Mouse (Mus musculus) CH12.LX (cell line): ENCODE data around the gene Fam19a1.

Source experiments
- CTCF ChIP-seq, 2 experiments: IDR thresholded peaks in 1 of 2; conservative IDR thresholded peaks in 1 of 2; 2 replicates each; pipeline ENCODE4 v1.5.1; 2011 to 2012; ENCODE audit warnings: low read depth in 2 of 2, low read length in 2 of 2, improper control_type of control experiment in 1 of 2, inconsistent platforms in 1 of 2, mild to moderate bottlenecking in 1 of 2, moderate library complexity in 1 of 2
- MAX ChIP-seq: IDR thresholded peaks from 2 replicates; pipeline ENCODE4 v1.6.1; 2011; ENCODE audit warnings: low read length, improper control_type of control experiment
- POLR2A ChIP-seq: IDR thresholded peaks from 2 replicates; pipeline ENCODE4 v1.6.1; 2011; ENCODE audit warnings: low read depth, mild to moderate bottlenecking, improper control_type of control experiment, low read length
- UBTF ChIP-seq: IDR thresholded peaks from 2 replicates; pipeline ENCODE4 v1.6.1; 2012; ENCODE audit warnings: low read depth, mild to moderate bottlenecking, inconsistent platforms, low read length, improper control_type of control experiment, moderate library complexity
- ZC3H11A ChIP-seq: IDR thresholded peaks from 2 replicates; pipeline ENCODE4 v1.6.1; 2012; ENCODE audit warnings: low read depth, mild to moderate bottlenecking, inconsistent platforms, low read length, improper control_type of control experiment

DNA sequence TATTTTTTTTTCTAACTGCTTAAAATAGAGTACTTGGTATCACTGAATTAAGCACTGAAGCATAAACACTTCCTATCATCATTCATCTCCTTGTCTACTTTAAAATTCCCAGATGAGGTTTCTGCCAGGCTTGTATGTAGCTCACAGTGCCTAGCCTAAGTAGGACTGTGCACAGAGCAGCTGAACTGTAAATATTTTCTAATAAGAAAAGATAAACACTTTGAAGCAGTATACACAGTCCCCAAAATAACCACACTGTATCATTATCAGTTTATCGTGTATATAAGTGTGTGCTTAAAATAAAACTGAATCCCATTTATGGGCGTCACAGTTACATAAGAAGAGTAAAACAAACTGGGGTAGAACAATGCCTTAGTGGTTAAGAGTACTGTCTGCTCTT lies 522.7 kb downstream of the Fam19a1 start:
- TF ChIP-seq MAX = no peak
- no peak for TF ChIP-seq ZC3H11A
- TF ChIP-seq CTCF (conservative IDR thresholded peaks at IDR 0.05 in 1 of 2, IDR thresholded peaks at IDR 0.05 in 1 of 2; ENCODE audit: low read depth in 2 of 2, low read length in 2 of 2) = no peak
- TF ChIP-seq UBTF = no peak
- TF ChIP-seq POLR2A = no peak
